17 mouse cellular contexts compared by ENCODE assay signal in genomic region chr8:111758817-111759216, GRCm38 (mm10). TPM values are rescaled to one million over a fixed set of nuclear protein-coding genes. Genes with fewer than 3 reads are reported as not detected.
"Had no signal": no experiment of that assay in that cellular context is flagged by ENCODE, and none has a peak within 500 bp of the region (broad histone marks: within the 10 kb centered on the region; RNA-seq: fewer than 3 reads in every experiment).

No protein-coding gene starts in this region.

- H3K4me1 ChIP-seq: liver, embryonic 15.5 days; midbrain, embryonic 12.5 days had no signal

- H3K9ac ChIP-seq: liver, embryonic 15.5 days; lung, embryonic 14.5 days; midbrain, embryonic 12.5 days; neural tube, embryonic 12.5 days had no signal

- ATAC-seq: midbrain, embryonic 16.5 days had no signal

- DNase-seq: lung, adult 18-20 months; lung, embryonic 14.5 days; lung, postnatal 10 days; lung, postnatal 4 days; midbrain, embryonic 14.5 days; right cerebral cortex, postnatal 14 days; spleen, adult 18-20 months; thymus, adult 18-20 months; thymus, postnatal 14 days; thymus, postnatal 36 days had no signal

- H3K9me3 ChIP-seq: liver, embryonic 15.5 days; midbrain, embryonic 10.5 days; midbrain, embryonic 12.5 days; neural tube, embryonic 12.5 days had no signal

- H3K36me3 ChIP-seq: liver, embryonic 15.5 days; midbrain, embryonic 10.5 days; midbrain, embryonic 12.5 days; neural tube, embryonic 12.5 days had no signal

- H3K27me3 ChIP-seq: liver, embryonic 15.5 days; midbrain, embryonic 12.5 days; neural tube, embryonic 12.5 days had no signal

- H3K4me3 ChIP-seq: liver, embryonic 15.5 days; midbrain, embryonic 10.5 days; midbrain, embryonic 12.5 days; neural tube, embryonic 12.5 days had no signal

- H3K27ac ChIP-seq: liver, embryonic 15.5 days; midbrain, embryonic 10.5 days; midbrain, embryonic 12.5 days; neural tube, embryonic 12.5 days had no signal

- H3K4me2 ChIP-seq: liver, embryonic 15.5 days; lung, embryonic 14.5 days; midbrain, embryonic 12.5 days; neural tube, embryonic 12.5 days had no signal

RNA-seq across cellular contexts. Expression of gene Bcar1, which starts 15.2 kb away (rescaled TPM):
- total RNA-seq: megakaryocyte, adult 5-6 weeks; megakaryocyte-erythroid progenitor cell, adult 5-6 weeks had no signal
